In genomic region chr19:10015442-10015841, GRCm38 (mm10) we compare ENCODE assay signal across 17 mouse cellular contexts. TPM values are rescaled to one million over a fixed set of nuclear protein-coding genes. Genes with fewer than 3 reads are reported as not detected.
DNase-seq lines count a peak whose midpoint lies in the region; ATAC-seq and TF ChIP-seq lines count a peak whose summit lies in the region.
"Had no signal": no experiment of that assay in that cellular context is flagged by ENCODE, and none has a peak within 500 bp of the region (broad histone marks: within the 10 kb centered on the region; RNA-seq: fewer than 3 reads in every experiment).

No protein-coding gene starts in this region.

- no peaks in the 10 kb centered on the region for H3K27me3 ChIP-seq in heart, embryonic 11.5 days (ENCODE audit: control insufficient read depth, insufficient read depth, low read length)
- H3K27me3 ChIP-seq in G1E (ENCODE audit: insufficient read depth, low read length): 0 out of 2 replicates have a peak, but pooled peaks cover under 1% of the 10 kb centered on the region
- no peaks in the 10 kb centered on the region for H3K27me3 ChIP-seq in embryonic facial prominence, embryonic 12.5 days
- H3K27me3 ChIP-seq in liver, embryonic 11.5 days (replicated peaks; ENCODE audit: control insufficient read depth, insufficient read depth, low read length): no peaks in the 10 kb centered on the region

- H3K27ac ChIP-seq in heart, embryonic 11.5 days (ENCODE audit: low read depth, low read length): peak overlapping the region; percentile 94
- H3K27ac ChIP-seq in embryonic facial prominence, embryonic 12.5 days: peak overlapping the region; percentile 98
- peak overlapping the region; percentile 95 for H3K27ac ChIP-seq in liver, embryonic 11.5 days (ENCODE audit: low read depth, low read length)

- no peak for ATAC-seq in heart, embryonic 11.5 days (replicated peaks; ENCODE audit: insufficient number of reproducible peaks, low FRiP score, low TSS enrichment)
- ATAC-seq in G1E (ENCODE audit: extremely low read depth, insufficient number of reproducible peaks, low FRiP score, poor library complexity, severe bottlenecking): no peak
- ATAC-seq in embryonic facial prominence, embryonic 12.5 days (ENCODE audit: insufficient number of reproducible peaks, insufficient read depth, low FRiP score, low TSS enrichment): no peak
- no peak for ATAC-seq in liver, embryonic 11.5 days (replicated peaks; ENCODE audit: low FRiP score)
- no peak for ATAC-seq in granulocyte monocyte progenitor cell, adult 5-6 weeks (replicated peaks; ENCODE audit: poor library complexity, severe bottlenecking)
- ATAC-seq: forebrain, postnatal 0 days; lung, postnatal 0 days had no signal

- no peaks in the 10 kb centered on the region for H3K36me3 ChIP-seq in heart, embryonic 11.5 days (ENCODE audit: control insufficient read depth, insufficient read depth, low read length)
- peaks cover 8% of the 10 kb centered on the region for H3K36me3 ChIP-seq in G1E (replicated peaks)
- no peaks in the 10 kb centered on the region for H3K36me3 ChIP-seq in embryonic facial prominence, embryonic 12.5 days
- no peaks in the 10 kb centered on the region for H3K36me3 ChIP-seq in liver, embryonic 11.5 days (ENCODE audit: control insufficient read depth, insufficient read depth, low read length)

- DNase-seq in heart, adult 18-20 months: no peak
- DNase-seq in G1E (ENCODE audit: low spot score): no peak
- DNase-seq in liver, embryonic 11.5 days (ENCODE audit: low spot score): no peak
- no peak for DNase-seq in frontal cortex, postnatal 25 days (ENCODE audit: low spot score in 2 of 2)
- no peak for DNase-seq in urinary bladder, adult 18-20 months (ENCODE audit: low spot score in 2 of 2)
- DNase-seq: adrenal gland, postnatal 36 days; B cell, adult 2 months; cerebellum, adult 2 months; forebrain, postnatal 0 days; heart, postnatal 36 days; thymus, adult 2 months had no signal

- peak overlapping the region; percentile 98 for H3K4me2 ChIP-seq in heart, embryonic 11.5 days
- no peak overlapping the region for H3K4me2 ChIP-seq in embryonic facial prominence, embryonic 12.5 days (replicated peaks)
- H3K4me2 ChIP-seq in liver, embryonic 11.5 days: peak overlapping the region; percentile 100

- no peak for TF ChIP-seq CTCF in G1E (IDR thresholded peaks at IDR 0.05; ENCODE audit: low read depth, low read length)

- H3K9me3 ChIP-seq in heart, embryonic 11.5 days (replicated peaks; ENCODE audit: control insufficient read depth, low read length): no peaks in the 10 kb centered on the region
- H3K9me3 ChIP-seq in G1E (replicated peaks): no peaks in the 10 kb centered on the region
- H3K9me3 ChIP-seq in embryonic facial prominence, embryonic 12.5 days: no peaks in the 10 kb centered on the region
- no peaks in the 10 kb centered on the region for H3K9me3 ChIP-seq in liver, embryonic 11.5 days (ENCODE audit: control insufficient read depth, low read length)

- WGBS in heart, embryonic 11.5 days (ENCODE audit: insufficient replicate concordance): 54% methylated on average over 4 of the region's 4 CpGs
- WGBS in embryonic facial prominence, embryonic 12.5 days: 61% methylated on average over 4 of the region's 4 CpGs
- WGBS in liver, embryonic 11.5 days: 31% methylated on average over 4 of the region's 4 CpGs

- peak overlapping the region; percentile 71 for H3K4me3 ChIP-seq in heart, embryonic 11.5 days (ENCODE audit: low read depth, low read length)
- peak overlapping the region; percentile 71; the same call in 1 of the 2 replicates for H3K4me3 ChIP-seq in G1E (ENCODE audit: low read depth, low read length)
- no peak overlapping the region for H3K4me3 ChIP-seq in embryonic facial prominence, embryonic 12.5 days
- H3K4me3 ChIP-seq in liver, embryonic 11.5 days (ENCODE audit: low read depth, low read length): peak overlapping the region; percentile 69
- H3K4me3 ChIP-seq: myocyte had no signal

- peaks cover 60% of the 10 kb centered on the region for H3K4me1 ChIP-seq in heart, embryonic 11.5 days (ENCODE audit: control insufficient read depth, insufficient read depth, low read length)
- H3K4me1 ChIP-seq in G1E (ENCODE audit: insufficient read depth, low read depth, low read length): peaks cover 93% of the 10 kb centered on the region
- H3K4me1 ChIP-seq in embryonic facial prominence, embryonic 12.5 days: peaks cover 50% of the 10 kb centered on the region
- peaks cover 70% of the 10 kb centered on the region for H3K4me1 ChIP-seq in liver, embryonic 11.5 days (replicated peaks; ENCODE audit: control insufficient read depth, insufficient read depth, low read length)

- peak overlapping the region; percentile 66 for H3K9ac ChIP-seq in heart, embryonic 11.5 days (ENCODE audit: low read depth, low read length)
- no peak overlapping the region for H3K9ac ChIP-seq in embryonic facial prominence, embryonic 12.5 days
- peak overlapping the region; percentile 74 for H3K9ac ChIP-seq in liver, embryonic 11.5 days (ENCODE audit: low read depth, low read length)
- H3K9ac ChIP-seq: forebrain, postnatal 0 days had no signal

RNA-seq across cellular contexts. Expression of gene Rab3il1, which starts 14.0 kb away (rescaled TPM):
- polyA plus RNA-seq in heart, embryonic 11.5 days (2014; fragmentation: Nextera tagmentation; extraction: Ambion mirVana): 50.8 and 54.0 TPM in 2 replicates
- total RNA-seq in heart, adult 18-20 months (2021): 1 to 10 TPM; 6.6 to 6.8 TPM
- 4.7 and 25.4 TPM in 2 replicates for total RNA-seq in G1E (2014; fragmentation: Nextera tagmentation)
- total RNA-seq in G1E (2017): 2.7 and 3.1 TPM in 2 replicates
- 4.0 and 4.2 TPM in 2 replicates for polyA plus RNA-seq in G1E (2012)
- 48.0 and 50.0 TPM in 2 replicates for polyA plus RNA-seq in embryonic facial prominence, embryonic 12.5 days (2016; fragmentation: Nextera tagmentation; extraction: Ambion mirVana)
- 133 and 137 TPM in 2 replicates for polyA plus RNA-seq in liver, embryonic 11.5 days (2014; fragmentation: Nextera tagmentation; extraction: Ambion mirVana)
- 3.7 and 8.2 TPM in 2 replicates for total RNA-seq in granulocyte monocyte progenitor cell, adult 5-6 weeks (2014; fragmentation: Nextera tagmentation)
- total RNA-seq in granulocyte monocyte progenitor cell, adult 5-6 weeks (2017): 1.9 and 2.8 TPM in 2 replicates

RNA-seq across cellular contexts. Expression of gene Best1, which starts 14.0 kb away (rescaled TPM):
- 0.10 and 0.41 TPM in 2 replicates for polyA plus RNA-seq in heart, embryonic 11.5 days (2014; fragmentation: Nextera tagmentation; extraction: Ambion mirVana)
- total RNA-seq in heart, adult 18-20 months (2021): under 1 TPM; 0.12 to 0.13 TPM
- total RNA-seq in G1E (2014; fragmentation: Nextera tagmentation) (not detected in 2 replicates), G1E (2017) (0.22 TPM in 1 of 2 replicates, not detected in the other)
- 0.03 TPM in 1 of 2 replicates, not detected in the other for polyA plus RNA-seq in G1E (2012)
- polyA plus RNA-seq in embryonic facial prominence, embryonic 12.5 days (2016; fragmentation: Nextera tagmentation; extraction: Ambion mirVana): 1.7 and 1.8 TPM in 2 replicates
- 0.31 and 0.59 TPM in 2 replicates for polyA plus RNA-seq in liver, embryonic 11.5 days (2014; fragmentation: Nextera tagmentation; extraction: Ambion mirVana)
- total RNA-seq in granulocyte monocyte progenitor cell, adult 5-6 weeks (2014; fragmentation: Nextera tagmentation): not detected in 2 replicates
- total RNA-seq in granulocyte monocyte progenitor cell, adult 5-6 weeks (2017): 0.09 TPM in 1 of 2 replicates, not detected in the other
- total RNA-seq: megakaryocyte-erythroid progenitor cell, adult 5-6 weeks had no signal

RNA-seq across cellular contexts. Expression of gene Fads3, which starts 25.9 kb away (rescaled TPM):
- 15.8 and 17.9 TPM in 2 replicates for polyA plus RNA-seq in heart, embryonic 11.5 days (2014; fragmentation: Nextera tagmentation; extraction: Ambion mirVana)
- total RNA-seq in heart, adult 18-20 months (2021): 10 to 100 TPM; 31.8 to 34.9 TPM
- total RNA-seq in G1E (2014; fragmentation: Nextera tagmentation) (32.8 and 41.8 TPM in 2 replicates), G1E (2017) (17.0 and 20.1 TPM in 2 replicates)
- polyA plus RNA-seq in G1E (2012): 46.6 and 48.8 TPM in 2 replicates
- polyA plus RNA-seq in embryonic facial prominence, embryonic 12.5 days (2016; fragmentation: Nextera tagmentation; extraction: Ambion mirVana): 10.1 and 10.2 TPM in 2 replicates
- polyA plus RNA-seq in liver, embryonic 11.5 days (2014; fragmentation: Nextera tagmentation; extraction: Ambion mirVana): 7.2 and 7.3 TPM in 2 replicates
- 0.38 and 0.97 TPM in 2 replicates for total RNA-seq in granulocyte monocyte progenitor cell, adult 5-6 weeks (2014; fragmentation: Nextera tagmentation)
- total RNA-seq in granulocyte monocyte progenitor cell, adult 5-6 weeks (2017): 0.22 and 1.4 TPM in 2 replicates

RNA-seq across cellular contexts. Expression of gene Fth1, which starts 35.0 kb away (rescaled TPM):
- 1,994 and 2,294 TPM in 2 replicates for polyA plus RNA-seq in heart, embryonic 11.5 days (2014; fragmentation: Nextera tagmentation; extraction: Ambion mirVana)
- total RNA-seq in heart, adult 18-20 months (2021): 1,000 to 10,000 TPM; 2,847 to 3,135 TPM
- total RNA-seq in G1E (2014; fragmentation: Nextera tagmentation) (2,660 and 2,681 TPM in 2 replicates), G1E (2017) (936 and 1,016 TPM in 2 replicates)
- polyA plus RNA-seq in G1E (2012): 28,412 and 34,236 TPM in 2 replicates
- 1,511 and 1,518 TPM in 2 replicates for polyA plus RNA-seq in embryonic facial prominence, embryonic 12.5 days (2016; fragmentation: Nextera tagmentation; extraction: Ambion mirVana)
- 3,796 and 3,887 TPM in 2 replicates for polyA plus RNA-seq in liver, embryonic 11.5 days (2014; fragmentation: Nextera tagmentation; extraction: Ambion mirVana)
- 806 and 810 TPM in 2 replicates for total RNA-seq in granulocyte monocyte progenitor cell, adult 5-6 weeks (2014; fragmentation: Nextera tagmentation)
- total RNA-seq in granulocyte monocyte progenitor cell, adult 5-6 weeks (2017): 350 and 359 TPM in 2 replicates
